Mouse (Mus musculus) cerebellum, adult 2 months (tissue): ENCODE results near the gene Gm49336. TPM values are rescaled to one million over a fixed set of nuclear protein-coding genes. Genes with fewer than 3 reads are reported as not detected.

Experiments used
- DNase-seq, 2 experiments: peaks; one replicate each; pipeline ENCODE4 v3.0.0; 2021
- H3K27ac ChIP-seq: fragments of 200-500 bp; 2 replicates; pipeline ENCODE4 v1.5.1; 2012; ENCODE audit warnings: low read length, control low read depth, inconsistent platforms; ENCODE audit not compliant: insufficient read depth
- H3K27me3 ChIP-seq: fragments of 200-500 bp; 2 replicates; pipeline ENCODE4 v1.6.1; 2012; ENCODE audit warnings: inconsistent platforms, mild to moderate bottlenecking, low read length, moderate library complexity; ENCODE audit not compliant: control insufficient read depth, insufficient read depth
- H3K4me1 ChIP-seq: fragments of 200-500 bp; 2 replicates; pipeline ENCODE4 v1.6.1; 2011; ENCODE audit warnings: low read length; ENCODE audit not compliant: control insufficient read depth, insufficient read depth
- H3K4me3 ChIP-seq: fragments of 200-500 bp; replicated peaks from 2 replicates; pipeline ENCODE3; 2011; ENCODE audit warnings: mild to moderate bottlenecking, low read depth, low read length, control low read depth; ENCODE audit not compliant: insufficient read depth
- CTCF ChIP-seq: fragments of 200-500 bp; IDR thresholded peaks from 2 replicates; pipeline ENCODE4 v1.5.1; 2011; ENCODE audit warnings: low read depth, mild to moderate bottlenecking, control low read depth, low read length, moderate library complexity, borderline replicate concordance; ENCODE audit not compliant: insufficient read depth
- POLR2A ChIP-seq: fragments of 200-500 bp; IDR thresholded peaks from 2 replicates; pipeline ENCODE4 v1.6.1; 2011; ENCODE audit warnings: low read length, control low read depth, borderline replicate concordance; ENCODE audit not compliant: insufficient read depth
- WGBS: fragments of 180-500 bp; shearing (Covaris S2); methylation state at CpG from one replicate; pipeline ENCODE4 v1.1.7; 2018; 5-methylcytosine and 5-hydroxymethylcytosine counted together
- polyA plus RNA-seq: library from polyadenylated mRNA; depleted of rRNA; stranded (reverse); fragments of >200 nt; gene quantifications from 2 replicates; pipeline ENCODE4 v1.2.3, GENCODE M21; 2012

Gene Gm49336
- polyA plus RNA-seq, 1 experiment: 34.4 TPM

DNA sequence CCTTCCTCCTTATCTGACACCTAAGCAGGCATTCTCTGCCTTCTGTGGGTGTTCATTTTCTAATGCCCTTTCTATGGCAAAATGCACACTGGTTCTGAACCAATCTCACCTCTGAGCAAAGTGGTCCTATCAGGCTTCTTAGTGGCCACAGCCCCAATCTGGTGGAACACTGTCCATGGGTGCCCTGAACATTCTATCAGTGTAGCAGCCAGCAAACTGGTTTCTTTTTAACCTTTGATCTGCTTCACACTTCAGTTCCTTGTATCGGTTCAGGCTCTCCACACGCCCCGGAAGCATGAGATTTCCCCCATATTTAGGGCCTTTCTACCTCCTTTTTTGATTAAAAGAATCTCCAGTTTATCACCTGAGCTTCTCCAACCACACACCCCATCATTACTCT is 36.3 kb downstream of the Gm49336 start:
- no peak overlapping the region for H3K27ac ChIP-seq
- DNase-seq: no peak
- no peaks in the 10 kb centered on the region for H3K27me3 ChIP-seq
- no peak for TF ChIP-seq POLR2A
- no peak for TF ChIP-seq CTCF
- WGBS: 96% methylated on average over 3 of the region's 3 CpGs
- H3K4me3 ChIP-seq: no peak overlapping the region
- H3K4me1 ChIP-seq: no peaks in the 10 kb centered on the region

- Histone ChIP-seq H3K27me3 (no peaks in the 10 kb centered on the region), H3K4me3 (no peak overlapping the region), H3K4me1 (no peaks in the 10 kb centered on the region), H3K27ac (no peak overlapping the region)
- TF ChIP-seq POLR2A (no peak), CTCF (no peak)
- WGBS: 93% methylated on average over 1 of the region's 1 CpGs
- DNase-seq: no peak
Observed at GRCm38 (mm10) chr14:60214040-60214439, 37.3 kb downstream of the Gm49336 start.

DNA sequence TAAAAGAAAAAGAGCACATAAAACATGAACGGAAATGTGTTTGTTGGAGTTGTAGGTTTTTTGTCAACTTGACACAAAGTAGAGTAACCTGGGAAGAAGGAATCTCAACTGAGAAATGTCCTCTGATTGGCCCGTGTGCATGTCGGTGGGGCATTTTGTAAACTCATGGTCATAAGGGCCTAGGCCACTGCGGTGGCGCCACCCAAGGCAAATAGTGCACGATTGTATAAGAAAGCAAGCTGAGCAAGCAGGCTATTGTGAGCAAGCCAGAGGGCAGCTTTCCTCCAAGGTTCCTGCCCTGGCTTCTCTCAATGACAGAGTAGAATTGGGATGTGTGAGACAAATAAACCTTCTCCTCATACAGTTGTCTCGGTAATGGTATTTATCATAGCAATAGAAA is 42.1 kb downstream of the Gm49336 start:
- no peak for TF ChIP-seq POLR2A
- TF ChIP-seq CTCF: no peak

DNA sequence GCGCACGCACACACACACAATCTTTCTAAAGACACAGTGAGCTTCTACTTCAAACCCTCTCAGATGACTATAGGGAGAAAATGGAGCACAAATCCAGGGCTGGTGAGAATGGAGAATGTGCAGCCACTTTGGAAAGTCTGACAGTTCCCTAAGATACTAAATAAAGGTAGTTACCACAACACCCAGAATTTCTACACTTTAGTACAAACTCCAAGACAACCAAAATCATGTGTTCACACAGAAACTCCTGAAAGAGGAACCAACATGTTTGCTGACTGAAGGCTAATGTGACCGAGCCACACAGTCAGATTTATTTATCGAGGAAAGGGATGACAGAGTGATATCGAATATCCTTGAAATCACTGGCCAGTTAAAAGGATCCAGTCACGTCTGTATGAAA is 46.3 kb downstream of the Gm49336 start:
- no peak for DNase-seq
- H3K4me1 ChIP-seq: no peaks in the 10 kb centered on the region
- H3K27me3 ChIP-seq: no peaks in the 10 kb centered on the region
- TF ChIP-seq CTCF (no peak), POLR2A (no peak)
- no peak overlapping the region for H3K27ac ChIP-seq
- no peak overlapping the region for H3K4me3 ChIP-seq
- WGBS: 92% methylated on average over 6 of the region's 6 CpGs

More for the DNA sequence above, 42.1 kb downstream of the Gm49336 start:
- DNase-seq: no peak
- 95% methylated on average over 7 of the region's 7 CpGs for WGBS
- Histone ChIP-seq H3K4me1 (no peaks in the 10 kb centered on the region), H3K4me3 (no peak overlapping the region), H3K27me3 (no peaks in the 10 kb centered on the region), H3K27ac (no peak overlapping the region)

DNA sequence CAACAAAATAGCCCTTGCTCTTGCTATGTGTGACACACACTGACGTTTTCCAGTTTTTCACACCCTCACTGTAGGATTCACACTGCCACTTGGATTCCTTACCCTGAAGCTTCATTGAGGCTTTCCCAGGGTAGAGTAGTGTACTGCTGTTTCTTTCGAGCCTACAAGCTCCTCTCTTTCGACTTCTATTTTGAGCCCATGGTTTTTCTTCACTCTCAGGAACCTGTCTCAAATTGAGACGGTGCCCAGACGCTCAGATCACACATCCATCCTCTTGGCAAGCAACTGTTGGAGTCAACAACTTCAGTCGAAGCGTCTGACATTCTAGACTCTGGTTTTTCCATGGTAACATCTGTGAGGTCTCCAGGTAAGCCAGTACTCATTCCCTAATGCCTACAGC is 54.4 kb downstream of the Gm49336 start, which contains the start of gene Atp8a2:
Gene Atp8a2, minus strand, starts transcription at position 296 of the 400 bp plus-strand sequence.
- H3K27ac ChIP-seq: no peak within 1 kb of the TSS
- no peaks in the 10 kb centered on the region for H3K4me1 ChIP-seq
- H3K27me3 ChIP-seq: no peaks in the 10 kb centered on the region
- 51% methylated on average over 7 of the region's 7 CpGs for WGBS
- no peak within 1 kb of the TSS for H3K4me3 ChIP-seq
- TF ChIP-seq POLR2A: no peak
- TF ChIP-seq CTCF: no peak
- DNase-seq: no peak

GRCm38 (mm10) chr14:60195999-60196398 is 55.3 kb downstream of the Gm49336 start:
- TF ChIP-seq POLR2A (no peak), CTCF (no peak)
- DNase-seq: no peak
- no peaks in the 10 kb centered on the region for H3K4me1 ChIP-seq
- H3K27ac ChIP-seq: no peak overlapping the region
- no peak overlapping the region for H3K4me3 ChIP-seq
- WGBS: 65% methylated on average over 5 of the region's 5 CpGs
- no peaks in the 10 kb centered on the region for H3K27me3 ChIP-seq

DNA sequence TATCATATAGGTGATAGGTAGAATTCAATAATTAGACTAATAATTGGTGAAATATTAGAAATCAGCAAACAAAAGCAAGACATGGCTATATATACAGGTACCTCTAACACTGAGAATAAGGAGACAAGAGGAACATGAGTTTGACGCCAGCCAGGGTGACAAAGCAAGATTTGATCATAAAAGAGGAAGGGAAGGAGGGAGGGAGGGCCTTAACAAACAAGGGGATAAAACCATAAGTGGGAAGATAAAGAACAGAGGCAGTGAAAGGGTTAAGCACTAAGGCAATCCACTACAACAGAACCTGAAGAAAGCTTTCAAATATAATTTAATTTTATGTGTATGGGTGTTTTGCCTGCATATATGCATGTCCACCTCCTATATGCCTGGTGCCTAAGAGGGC is 56.7 kb downstream of the Gm49336 start:
- no peak for DNase-seq
- TF ChIP-seq CTCF (no peak), POLR2A (no peak)
- 90% methylated on average over 1 of the region's 1 CpGs for WGBS
- Histone ChIP-seq H3K4me3 (no peak overlapping the region), H3K27me3 (no peaks in the 10 kb centered on the region), H3K27ac (no peak overlapping the region), H3K4me1 (no peaks in the 10 kb centered on the region)

DNA sequence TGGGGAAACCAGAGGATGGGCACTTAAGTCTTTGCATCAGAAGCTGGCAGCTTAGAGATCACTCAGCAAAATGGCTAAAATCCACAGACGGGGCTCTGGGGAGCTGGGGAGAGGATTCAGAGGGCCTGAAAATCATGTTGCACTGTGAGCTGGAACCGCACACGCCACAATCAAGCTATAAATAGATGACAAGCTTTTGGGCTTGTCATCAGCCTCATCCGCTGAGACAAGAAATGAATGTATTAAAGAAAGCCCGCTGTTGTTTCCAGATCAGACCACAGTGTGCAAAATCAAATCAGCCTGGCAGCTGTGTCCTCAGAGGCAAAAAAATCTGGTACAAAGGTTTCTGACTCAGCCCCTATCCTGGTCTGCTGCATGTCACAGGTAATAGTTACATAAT is 61.5 kb downstream of the Gm49336 start:
- WGBS: 69% methylated on average over 5 of the region's 5 CpGs
- H3K4me3 ChIP-seq: no peak overlapping the region
- no peak overlapping the region for H3K27ac ChIP-seq
- TF ChIP-seq CTCF (no peak), POLR2A (no peak)
- DNase-seq: no peak
- no peaks in the 10 kb centered on the region for H3K27me3 ChIP-seq
- H3K4me1 ChIP-seq: no peaks in the 10 kb centered on the region
